8 mouse cellular contexts compared by ENCODE assay signal in genomic region chr2:93278181-93278975, GRCm38 (mm10). TPM values are rescaled to one million over a fixed set of nuclear protein-coding genes. Genes with fewer than 3 reads are reported as not detected.
DNase-seq lines count a peak whose midpoint lies in the region; ATAC-seq and TF ChIP-seq lines count a peak whose summit lies in the region.

No protein-coding gene starts in this region.

- no peak for TF ChIP-seq EP300 in heart, adult 2 months (IDR thresholded peaks at IDR 0.05; ENCODE audit: insufficient read depth, low read depth, low read length)

- H3K4me2 ChIP-seq in midbrain, embryonic 14.5 days (ENCODE audit: low read length) = no peak overlapping the region

- H3K36me3 ChIP-seq in testis, adult 2 months (ENCODE audit: control insufficient read depth, insufficient read depth, low read length) = no peaks in the 10 kb centered on the region
- H3K36me3 ChIP-seq in heart, adult 2 months (ENCODE audit: control insufficient read depth, insufficient read depth, low read length) = no peaks in the 10 kb centered on the region
- no peaks in the 10 kb centered on the region for H3K36me3 ChIP-seq in midbrain, embryonic 14.5 days (ENCODE audit: control insufficient read depth, insufficient read depth, low read length)

- no peaks in the 10 kb centered on the region for H3K79me2 ChIP-seq in heart, adult 2 months (replicated peaks; ENCODE audit: control insufficient read depth, insufficient read depth, low read length)

- DNase-seq in testis, postnatal 14 days (ENCODE audit: low spot score) = no peak
- DNase-seq in heart, adult 2 months = peak; percentile 41 to 47
- peak; percentile 60 for DNase-seq in kidney, adult 9 months
- peak; percentile 62 for DNase-seq in midbrain, embryonic 14.5 days
- DNase-seq in left cerebral cortex, adult 18-20 months (ENCODE audit: low spot score in 2 of 2) = no peak
- no peak for DNase-seq in adipocyte (ENCODE audit: low spot score)

- H3K4me3 ChIP-seq in testis, adult 2 months (ENCODE audit: control insufficient read depth, low read depth, low read length) = no peak overlapping the region
- H3K4me3 ChIP-seq in heart, adult 2 months = no peak overlapping the region
- H3K4me3 ChIP-seq in midbrain, embryonic 14.5 days (replicated peaks; ENCODE audit: low read depth, low read length) = no peak overlapping the region

- H3K27ac ChIP-seq in testis, adult 2 months (ENCODE audit: control insufficient read depth, insufficient read depth, low read depth, low read length) = peak overlapping the region; percentile 67
- peak overlapping the region; percentile 8 for H3K27ac ChIP-seq in heart, adult 2 months
- peak overlapping the region; percentile 39 for H3K27ac ChIP-seq in midbrain, embryonic 14.5 days (replicated peaks; ENCODE audit: low read depth, low read length)

- H3K4me1 ChIP-seq in testis, adult 2 months (ENCODE audit: control insufficient read depth, insufficient read depth, low read length) = peaks cover 3% of the 10 kb centered on the region; the same call in 1 of the 2 replicates
- peaks cover 6% of the 10 kb centered on the region for H3K4me1 ChIP-seq in heart, adult 2 months (ENCODE audit: control insufficient read depth, insufficient read depth, low read length)
- peaks cover 63% of the 10 kb centered on the region for H3K4me1 ChIP-seq in midbrain, embryonic 14.5 days (ENCODE audit: control insufficient read depth, insufficient read depth, low read length)

- H3K9ac ChIP-seq in heart, adult 2 months (ENCODE audit: low read depth, low read length) = no peak overlapping the region; the same call in 1 of the 2 replicates
- H3K9ac ChIP-seq in midbrain, embryonic 14.5 days (replicated peaks; ENCODE audit: low read length) = no peak overlapping the region

- no peaks in the 10 kb centered on the region for H3K27me3 ChIP-seq in testis, adult 2 months (ENCODE audit: control insufficient read depth, insufficient read depth, low read length)
- no peaks in the 10 kb centered on the region for H3K27me3 ChIP-seq in heart, adult 2 months (ENCODE audit: control insufficient read depth, insufficient read depth, low read length)
- H3K27me3 ChIP-seq in midbrain, embryonic 14.5 days (ENCODE audit: control insufficient read depth, insufficient read depth, low read length) = no peaks in the 10 kb centered on the region

- intact Hi-C loops in heart, adult 2 months (cut with DNase I) = loop anchor here (2.0 kb wide), 1 partner anchor 52 kb away; no protein-coding TSS in a partner anchor

- no peaks in the 10 kb centered on the region for H3K9me3 ChIP-seq in midbrain, embryonic 14.5 days (ENCODE audit: control insufficient read depth, low read length)

- 35% methylated on average over 11 of the region's 11 CpGs for WGBS in heart, adult 2 months
- WGBS in midbrain, embryonic 14.5 days = 9% methylated on average over 11 of the region's 11 CpGs

- peak; percentile 4; the same call in 1 of the 2 replicates for TF ChIP-seq CTCF in testis, adult 2 months (IDR thresholded peaks at IDR 0.05; ENCODE audit: control insufficient read depth, insufficient read depth, insufficient replicate concordance, low read depth, low read length)
- peak; percentile 68 for TF ChIP-seq CTCF in heart, adult 2 months (IDR thresholded peaks at IDR 0.05)

- ATAC-seq in midbrain, embryonic 14.5 days (ENCODE audit: low FRiP score, low TSS enrichment) = peak; percentile 67; the same call in 1 of the 2 replicates
- no peak for ATAC-seq in megakaryocyte-erythroid progenitor cell, adult 5-6 weeks (replicated peaks; ENCODE audit: low FRiP score, low TSS enrichment, poor library complexity, severe bottlenecking)

- TF ChIP-seq POLR2A in testis, adult 2 months (IDR thresholded peaks at IDR 0.05; ENCODE audit: control insufficient read depth, low read depth, low read length) = no peak
- no peak for TF ChIP-seq POLR2A in heart, adult 2 months (IDR thresholded peaks at IDR 0.05; ENCODE audit: insufficient read depth, low read depth, low read length)

RNA-seq across cellular contexts. Expression of gene Tspan18, which starts 55.9 kb away (rescaled TPM):
- polyA plus RNA-seq in testis, adult 2 months (2012; rRNA removed) = 15.8 and 16.0 TPM in 2 replicates
- 10 to 100 TPM in 1 of 2 experiments, 1 to 10 TPM in 1; 9.4 to 16.0 TPM for total RNA-seq in heart, adult 2 months (2021)
- 21.3 and 23.8 TPM in 2 replicates for polyA plus RNA-seq in heart, adult 2 months (2012; rRNA removed)
- polyA plus RNA-seq in midbrain, embryonic 14.5 days (2014; fragmentation: Nextera tagmentation; extraction: Ambion mirVana) = 21.2 and 27.8 TPM in 2 replicates
- total RNA-seq in megakaryocyte-erythroid progenitor cell, adult 5-6 weeks (2014; fragmentation: Nextera tagmentation) = 4.1 TPM in 1 of 2 replicates, not detected in the other
- not detected in 2 replicates for total RNA-seq in megakaryocyte-erythroid progenitor cell, adult 5-6 weeks (2017)
- total RNA-seq in left cerebral cortex, adult 18-20 months (2021) = 1 to 10 TPM; 1.4 to 1.6 TPM

Comparison
In these comparisons a context has a peak if more than half of its experiments do, and no peak if none do; other contexts are left out.
1. H3K27ac ChIP-seq: peak in every context shown above with its lines; median percentile 67 in testis, adult 2 months; 39 in midbrain, embryonic 14.5 days; 8 in heart, adult 2 months.
2. DNase-seq: peak in heart, adult 2 months (2 of 2), kidney, adult 9 months (single experiment) and midbrain, embryonic 14.5 days (single experiment); none in testis, postnatal 14 days (single experiment), left cerebral cortex, adult 18-20 months (0 of 2) and adipocyte (single experiment).